Comparison of ENCODE assay signal across 8 mouse cellular contexts in genomic region chr9:14614931-14615880, GRCm38 (mm10). TPM values are rescaled to one million over a fixed set of nuclear protein-coding genes. Genes with fewer than 3 reads are reported as not detected.
DNase-seq lines count a peak whose midpoint lies in the region; ATAC-seq and TF ChIP-seq lines count a peak whose summit lies in the region.

No protein-coding gene starts in this region.

- DNase-seq in right cerebral cortex, postnatal 14 days = peak; percentile 29
- no peak for DNase-seq in right cerebral cortex, postnatal 25 days
- DNase-seq in heart, adult 18-20 months = peak; percentile 80 to 82
- peak; percentile 30 for DNase-seq in kidney, adult 9 months
- DNase-seq in lung, postnatal 0 days (ENCODE audit: low spot score) = peak; percentile 72
- peak; percentile 71 for DNase-seq in stomach, postnatal 0 days (ENCODE audit: low spot score)
- no peak for DNase-seq in layer of hippocampus, postnatal 14 days (ENCODE audit: low spot score in 2 of 2)

- WGBS in lung, postnatal 0 days = 12% methylated on average over 30 of the region's 33 CpGs
- WGBS in stomach, postnatal 0 days = 15% methylated on average over 25 of the region's 33 CpGs

- no peak overlapping the region for H3K27ac ChIP-seq in cortical plate, adult 2 months (ENCODE audit: insufficient read depth, low read length)
- peak overlapping the region; percentile 96 for H3K27ac ChIP-seq in lung, postnatal 0 days (ENCODE audit: low read length)
- H3K27ac ChIP-seq in stomach, postnatal 0 days (replicated peaks) = peak overlapping the region; percentile 93

- H3K4me2 ChIP-seq in lung, postnatal 0 days (replicated peaks; ENCODE audit: low read depth, low read length) = peak overlapping the region; percentile 82
- peak overlapping the region; percentile 84 for H3K4me2 ChIP-seq in stomach, postnatal 0 days (replicated peaks; ENCODE audit: low read depth)

- no peaks in the 10 kb centered on the region for H3K9me3 ChIP-seq in lung, postnatal 0 days (ENCODE audit: low read length)
- no peaks in the 10 kb centered on the region for H3K9me3 ChIP-seq in stomach, postnatal 0 days (ENCODE audit: control insufficient read depth, low read length)

- H3K36me3 ChIP-seq in lung, postnatal 0 days (ENCODE audit: insufficient read depth, low read length) = no peaks in the 10 kb centered on the region
- H3K36me3 ChIP-seq in stomach, postnatal 0 days (ENCODE audit: control insufficient read depth, insufficient read depth, low read length) = no peaks in the 10 kb centered on the region

- peak overlapping the region; percentile 98 for H3K9ac ChIP-seq in lung, postnatal 0 days (replicated peaks; ENCODE audit: low read depth)
- H3K9ac ChIP-seq in stomach, postnatal 0 days (ENCODE audit: low read length) = peak overlapping the region; percentile 96

- TF ChIP-seq CTCF in cortical plate, adult 2 months (IDR thresholded peaks at IDR 0.05; ENCODE audit: extremely low read depth, insufficient read depth, low read length) = no peak
- TF ChIP-seq CTCF in lung, postnatal 0 days (IDR thresholded peaks at IDR 0.05) = no peak
- no peak for TF ChIP-seq CTCF in stomach, postnatal 0 days (IDR thresholded peaks at IDR 0.05; ENCODE audit: low read depth)

- H3K4me3 ChIP-seq in cortical plate, adult 2 months (ENCODE audit: insufficient read depth, low read length) = peak overlapping the region; percentile 61
- H3K4me3 ChIP-seq in lung, postnatal 0 days (ENCODE audit: low read depth, low read length) = peak overlapping the region; percentile 87
- peak overlapping the region; percentile 84 for H3K4me3 ChIP-seq in stomach, postnatal 0 days (ENCODE audit: low read depth, low read length)

- TF ChIP-seq POLR2A in cortical plate, adult 2 months (IDR thresholded peaks at IDR 0.05; ENCODE audit: extremely low read depth, insufficient read depth, low read length) = no peak

- no peaks in the 10 kb centered on the region for H3K27me3 ChIP-seq in lung, postnatal 0 days (replicated peaks; ENCODE audit: insufficient read depth, low read length)
- no peaks in the 10 kb centered on the region for H3K27me3 ChIP-seq in stomach, postnatal 0 days (ENCODE audit: control insufficient read depth, insufficient read depth, low read length)

- 0 out of 2 replicates have a peak, but pooled peaks cover 4% of the 10 kb centered on the region for H3K4me1 ChIP-seq in cortical plate, adult 2 months (ENCODE audit: control insufficient read depth, insufficient read depth, low read length)
- peaks cover 20% of the 10 kb centered on the region; the same call in 1 of the 2 replicates for H3K4me1 ChIP-seq in lung, postnatal 0 days (ENCODE audit: insufficient read depth, low read depth, low read length)
- H3K4me1 ChIP-seq in stomach, postnatal 0 days (replicated peaks; ENCODE audit: control insufficient read depth, insufficient read depth) = peaks cover 13% of the 10 kb centered on the region; the same call in 1 of the 2 replicates

- no peak for TF ChIP-seq EP300 in lung, postnatal 0 days (IDR thresholded peaks at IDR 0.05)
- peak; percentile 11 for TF ChIP-seq EP300 in stomach, postnatal 0 days (optimal IDR thresholded peaks at IDR 0.05)

- ATAC-seq in lung, postnatal 0 days = peak; percentile 81
- peak; percentile 74 for ATAC-seq in stomach, postnatal 0 days (ENCODE audit: low FRiP score, low TSS enrichment)

RNA-seq across cellular contexts. Expression of gene Amotl1, which starts 29.6 kb away (rescaled TPM):
- polyA plus RNA-seq in cortical plate, adult 2 months (2012; rRNA removed) = 8.0 TPM in 2 replicates
- 10 to 100 TPM; 57.6 to 60.4 TPM for total RNA-seq in heart, adult 18-20 months (2021)
- polyA plus RNA-seq in lung, postnatal 0 days (2015; fragmentation: Nextera tagmentation; extraction: Ambion mirVana) = 12.9 and 14.3 TPM in 2 replicates
- polyA plus RNA-seq in stomach, postnatal 0 days (2015; fragmentation: Nextera tagmentation; extraction: Ambion mirVana) = 7.3 and 7.7 TPM in 2 replicates
- 10 to 100 TPM; 19.1 to 25.1 TPM for total RNA-seq in layer of hippocampus, postnatal 14 days (2021)

Comparison
In these comparisons a context has a peak if more than half of its experiments do, and no peak if none do; other contexts are left out.
1. DNase-seq: peak in right cerebral cortex, postnatal 14 days (single experiment), heart, adult 18-20 months (2 of 2), kidney, adult 9 months (single experiment), lung, postnatal 0 days (single experiment) and stomach, postnatal 0 days (single experiment); none in right cerebral cortex, postnatal 25 days (single experiment) and layer of hippocampus, postnatal 14 days (0 of 2).
2. Peak in every context shown above with its lines, with median percentiles within 50 percentile points of each other: H3K4me3 ChIP-seq.